Mouse (Mus musculus) E14TG2a.4 (cell line): ENCODE measurements around the gene Amn1.

Experiments
- CTCF ChIP-seq: conservative IDR thresholded peaks from 2 replicates; pipeline ENCODE4 v1.5.1; 2014; ENCODE audit warnings: low read length
- NANOG ChIP-seq: IDR thresholded peaks from 2 replicates; pipeline ENCODE4 v1.6.1; 2014; ENCODE audit warnings: borderline replicate concordance, low read length, mixed read lengths
- POU5F1 ChIP-seq: IDR thresholded peaks from 2 replicates; pipeline ENCODE4 v1.6.1; 2014; ENCODE audit warnings: low read length, borderline replicate concordance

DNA sequence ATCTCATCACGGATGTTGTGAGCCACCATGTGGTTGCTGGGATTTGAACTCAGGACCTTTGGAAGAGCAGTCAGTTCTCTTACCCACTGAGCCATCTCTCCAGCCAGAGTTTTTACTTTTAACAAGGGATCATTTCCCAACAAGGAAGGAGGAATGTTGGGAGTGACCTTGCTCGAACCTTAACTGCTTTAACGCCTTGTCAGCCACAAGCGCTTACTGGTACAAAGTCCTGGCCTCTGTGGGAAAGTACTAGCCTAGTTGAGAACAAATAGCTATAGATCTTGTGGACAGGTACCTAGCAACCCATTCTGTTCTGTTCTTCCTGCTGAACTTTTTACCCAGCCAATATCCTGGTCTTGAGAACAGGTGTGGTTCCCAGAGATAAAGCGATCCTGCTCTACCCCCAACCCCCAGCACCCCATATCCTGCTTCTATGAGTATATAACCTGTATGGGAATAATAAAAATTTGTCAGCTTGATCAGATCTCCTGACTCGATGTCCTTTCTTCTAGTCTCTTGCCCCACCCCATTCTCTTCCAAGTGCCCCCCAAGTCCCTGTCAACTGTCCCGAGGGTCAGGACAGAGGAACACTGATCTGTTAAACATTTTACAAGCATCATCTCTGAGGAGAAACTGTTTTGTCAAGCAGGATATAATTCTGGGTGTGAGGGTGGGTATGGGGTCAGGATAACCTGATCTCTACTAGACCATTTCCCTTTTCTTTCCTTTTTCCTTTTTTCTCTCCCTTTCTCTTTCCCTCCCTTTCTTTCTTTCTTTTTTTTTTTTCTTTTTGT, 39.9 kb downstream of the Amn1 start:
- TF ChIP-seq CTCF (no peak), POU5F1 (no peak), NANOG (no peak)
